Mouse (Mus musculus) kidney, postnatal 10 days (tissue): ENCODE results near the gene Rbm20.
A peak's percentile ranks its signal among the peaks of the same experiment; 100 is the strongest.

ENCODE experiments used
- DNase-seq: peaks from one replicate; pipeline ENCODE4 v3.0.0; 2021; ENCODE audit warnings: mixed read lengths

Gene Rbm20

DNA sequence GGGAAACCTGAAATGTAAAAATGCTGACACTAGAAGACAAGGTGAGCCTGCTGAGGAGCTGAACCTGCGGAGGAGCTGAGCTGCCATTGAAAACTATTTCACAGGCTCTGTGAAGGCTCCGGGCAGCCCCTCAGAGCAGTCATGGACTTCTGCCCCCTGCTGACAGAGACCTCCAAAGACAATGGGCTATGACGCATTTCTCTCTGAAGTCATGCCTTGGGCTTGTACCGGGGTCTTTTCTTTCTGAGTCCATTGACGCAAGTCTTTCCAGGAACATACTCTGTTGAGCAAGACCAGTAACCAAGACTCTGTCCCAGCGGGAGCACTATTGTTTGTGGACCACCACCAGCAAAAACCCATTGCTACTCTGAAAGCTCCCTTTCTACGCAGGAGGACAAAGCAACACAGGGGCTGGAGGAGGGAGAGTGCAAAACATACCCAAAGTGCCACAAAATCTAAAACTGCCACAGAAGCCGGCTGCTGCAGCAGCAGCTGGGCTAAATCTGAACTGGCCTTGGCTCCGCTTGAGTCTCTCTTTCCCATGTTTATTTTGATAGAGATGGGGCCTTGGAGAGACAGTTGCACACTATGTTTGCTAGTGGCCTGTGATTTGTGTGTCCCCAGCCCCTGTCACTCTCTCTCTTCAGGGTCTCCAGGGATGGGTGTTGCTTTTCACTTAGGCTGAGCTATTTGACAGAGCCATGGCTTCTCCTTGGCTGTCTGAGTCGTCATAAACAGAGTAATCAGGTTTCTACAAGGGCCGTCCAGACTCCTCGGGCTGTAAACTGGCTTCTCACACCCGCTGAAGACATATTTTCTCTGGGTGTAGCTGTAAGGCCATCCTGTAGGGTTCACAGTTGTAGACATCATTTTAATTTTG lies 144.4 kb downstream of the Rbm20 start:
- peak; percentile 37 for DNase-seq

DNA sequence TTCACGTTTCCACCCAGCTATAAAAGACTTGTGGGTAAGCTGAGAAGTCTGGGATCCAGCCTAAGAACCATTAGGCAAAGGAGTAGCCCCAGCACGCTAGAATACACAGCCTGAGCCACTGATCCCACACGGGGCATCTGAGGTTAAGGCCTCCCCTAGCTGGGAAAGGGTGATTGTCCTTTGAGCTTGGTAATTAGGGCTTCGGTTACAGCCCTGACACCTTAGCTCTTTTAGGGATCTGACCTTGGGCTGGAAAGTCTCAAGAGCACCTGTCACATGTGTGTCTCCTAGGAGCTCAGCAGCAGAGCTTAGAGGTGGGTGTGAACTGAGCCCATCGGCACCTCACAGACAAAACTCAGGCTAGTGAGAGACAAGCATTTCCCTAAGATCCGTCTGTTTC lies 146.7 kb downstream of the Rbm20 start:
- no peak for DNase-seq

DNA sequence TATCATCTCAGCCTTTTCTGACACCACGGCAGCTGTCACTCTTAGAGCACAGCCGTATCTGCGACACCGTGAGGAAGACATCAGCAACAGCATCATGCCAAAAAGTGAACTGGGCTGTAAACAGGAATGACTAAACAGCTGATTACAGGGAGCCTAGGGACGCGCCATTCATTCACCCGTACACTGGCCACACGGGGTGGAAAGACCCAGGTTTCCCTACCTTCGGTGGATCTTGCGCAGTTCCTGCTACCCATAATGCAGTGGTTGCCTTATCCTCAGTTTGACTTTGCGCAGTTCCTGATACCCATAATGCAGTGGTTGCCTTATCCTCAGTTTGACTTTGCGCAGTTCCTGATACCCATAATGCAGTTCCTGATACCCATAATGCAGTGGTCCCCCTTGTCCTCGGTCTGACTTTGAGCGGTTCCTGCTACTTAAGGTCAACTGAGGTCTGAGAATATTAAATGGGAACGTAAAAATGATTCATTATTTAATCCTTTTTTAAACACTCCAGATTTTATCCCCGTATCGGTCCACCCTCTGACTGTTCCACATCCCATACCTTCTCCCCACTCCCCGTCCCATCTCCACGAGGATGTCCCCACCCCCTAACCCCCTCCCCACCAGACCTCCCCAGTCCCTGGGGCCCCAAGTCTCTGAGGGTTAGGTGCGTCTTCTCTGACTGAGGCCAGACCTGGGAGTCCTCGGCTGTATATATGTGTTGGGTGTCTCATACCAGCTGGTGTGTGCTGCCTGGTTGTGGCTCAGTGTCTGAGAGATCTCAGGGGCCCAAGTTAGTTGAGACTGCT lies 148.0 kb downstream of the Rbm20 start:
- DNase-seq = no peak

DNA sequence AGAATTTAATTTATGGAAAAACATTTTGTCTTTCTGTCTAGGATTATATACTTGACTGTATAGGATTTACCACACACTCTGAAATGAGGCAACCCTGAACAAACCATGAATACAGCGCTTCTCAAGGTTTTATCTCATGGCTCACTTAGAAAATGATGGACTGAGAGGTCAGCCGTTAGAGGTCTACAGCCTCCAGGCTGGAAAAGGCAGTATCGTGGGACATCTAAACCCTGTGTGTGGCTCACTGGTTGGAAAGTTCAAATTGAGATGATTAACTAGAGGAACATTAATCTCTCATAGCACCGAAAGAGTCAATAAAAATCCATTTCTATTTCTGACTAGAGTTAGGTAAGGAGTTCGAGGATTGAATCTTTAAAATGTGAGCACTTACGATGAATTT lies 152.9 kb downstream of the Rbm20 start:
- DNase-seq = no peak

DNA sequence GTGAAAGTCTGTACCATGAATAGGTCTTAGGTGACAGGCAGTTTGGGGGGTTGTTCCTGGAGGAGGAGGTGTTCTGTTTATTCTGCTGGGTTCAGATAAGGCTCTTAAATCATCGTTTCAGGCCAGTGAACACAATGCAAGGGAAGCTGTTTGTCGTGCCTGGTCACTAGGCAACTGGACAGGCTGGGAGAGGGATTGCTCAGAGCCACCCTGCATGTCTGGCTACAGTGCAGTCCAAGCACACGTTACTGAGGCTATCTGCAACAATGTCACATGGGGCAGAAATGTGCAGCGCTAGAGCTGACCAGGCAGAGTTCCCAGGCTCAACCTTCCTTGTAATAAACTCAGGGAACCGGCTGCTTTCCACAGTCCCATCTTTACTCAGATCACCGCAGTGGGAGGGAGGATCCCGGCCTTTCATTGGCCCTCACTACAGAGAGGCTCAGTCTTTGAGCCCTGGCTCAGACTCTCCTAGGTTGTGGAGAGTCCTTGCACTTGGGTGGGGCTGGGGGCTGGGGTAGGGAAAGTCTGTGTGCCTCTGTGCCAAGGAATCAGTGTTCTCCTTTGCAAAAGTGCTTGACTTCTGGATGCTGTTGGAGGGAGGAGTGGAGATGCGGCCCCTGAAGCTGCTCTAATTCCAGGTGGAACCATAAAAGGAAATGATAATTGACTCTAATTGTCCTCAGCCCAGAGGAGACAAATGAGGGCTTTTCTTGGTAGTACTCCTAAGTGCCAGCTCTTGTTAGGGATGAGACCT lies 153.5 kb downstream of the Rbm20 start:
- DNase-seq = no peak

DNA sequence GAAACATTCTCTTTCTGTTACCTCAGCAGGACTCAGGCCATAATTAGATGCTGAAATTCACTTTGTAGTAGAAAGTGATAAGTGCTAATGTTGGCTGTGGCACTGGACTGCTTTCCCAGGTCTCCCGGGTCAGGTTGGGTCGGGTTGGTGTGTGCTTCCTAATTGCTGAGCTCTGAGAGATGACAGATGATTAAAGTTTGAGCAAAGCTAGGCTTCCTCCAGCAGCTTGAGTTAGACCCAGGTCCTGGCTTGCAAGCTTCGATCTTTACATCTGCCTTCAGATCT lies 154.0 kb downstream of the Rbm20 start:
- no peak for DNase-seq

DNA sequence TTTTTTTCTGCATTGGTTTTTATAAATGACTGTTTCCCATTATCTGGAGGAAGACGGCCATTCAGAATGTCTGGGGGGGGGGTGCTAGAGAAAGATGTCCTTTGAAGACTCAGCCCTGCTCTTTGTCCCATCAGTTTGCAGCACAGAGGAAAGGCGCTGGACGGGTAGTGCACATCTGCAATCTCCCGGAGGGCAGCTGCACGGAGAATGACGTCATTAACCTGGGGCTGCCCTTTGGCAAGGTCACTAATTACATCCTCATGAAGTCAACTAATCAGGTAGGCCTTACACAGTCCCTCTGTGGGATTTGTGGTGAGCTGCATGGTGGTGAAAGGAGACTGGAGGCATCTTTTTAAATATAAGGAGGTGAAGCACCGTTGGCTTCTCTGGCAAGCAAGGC lies 155.4 kb downstream of the Rbm20 start:
- no peak for DNase-seq

DNA sequence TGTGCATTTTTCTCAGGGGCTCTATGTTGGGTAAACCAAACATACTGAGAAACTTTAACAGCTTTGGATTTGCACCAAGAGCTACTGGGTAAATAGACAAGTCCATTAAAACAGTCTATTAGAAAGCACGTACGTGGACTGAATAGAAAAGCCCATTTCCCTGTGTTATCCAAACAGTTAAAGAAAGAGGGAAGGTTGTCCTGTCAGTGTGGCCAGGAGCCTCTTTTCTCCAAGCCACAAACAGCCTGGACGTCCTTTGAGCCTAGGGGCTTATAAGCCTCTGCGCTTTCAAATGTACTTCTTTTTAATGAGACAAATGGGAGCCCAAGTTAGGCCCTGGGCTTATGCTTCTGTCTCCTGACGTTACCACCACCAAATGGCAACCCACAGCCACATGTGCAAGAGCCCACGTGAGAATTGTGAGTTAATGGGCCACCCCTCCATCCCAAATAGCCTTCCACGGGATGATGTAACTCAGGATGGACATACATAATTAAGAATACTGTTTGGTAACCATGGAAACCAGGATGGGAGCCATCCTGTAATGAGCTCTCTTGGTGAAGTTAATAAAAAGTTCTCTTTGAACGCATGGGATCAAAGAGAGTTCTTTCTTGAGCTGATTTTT lies 156.8 kb downstream of the Rbm20 start:
- no peak for DNase-seq

DNA sequence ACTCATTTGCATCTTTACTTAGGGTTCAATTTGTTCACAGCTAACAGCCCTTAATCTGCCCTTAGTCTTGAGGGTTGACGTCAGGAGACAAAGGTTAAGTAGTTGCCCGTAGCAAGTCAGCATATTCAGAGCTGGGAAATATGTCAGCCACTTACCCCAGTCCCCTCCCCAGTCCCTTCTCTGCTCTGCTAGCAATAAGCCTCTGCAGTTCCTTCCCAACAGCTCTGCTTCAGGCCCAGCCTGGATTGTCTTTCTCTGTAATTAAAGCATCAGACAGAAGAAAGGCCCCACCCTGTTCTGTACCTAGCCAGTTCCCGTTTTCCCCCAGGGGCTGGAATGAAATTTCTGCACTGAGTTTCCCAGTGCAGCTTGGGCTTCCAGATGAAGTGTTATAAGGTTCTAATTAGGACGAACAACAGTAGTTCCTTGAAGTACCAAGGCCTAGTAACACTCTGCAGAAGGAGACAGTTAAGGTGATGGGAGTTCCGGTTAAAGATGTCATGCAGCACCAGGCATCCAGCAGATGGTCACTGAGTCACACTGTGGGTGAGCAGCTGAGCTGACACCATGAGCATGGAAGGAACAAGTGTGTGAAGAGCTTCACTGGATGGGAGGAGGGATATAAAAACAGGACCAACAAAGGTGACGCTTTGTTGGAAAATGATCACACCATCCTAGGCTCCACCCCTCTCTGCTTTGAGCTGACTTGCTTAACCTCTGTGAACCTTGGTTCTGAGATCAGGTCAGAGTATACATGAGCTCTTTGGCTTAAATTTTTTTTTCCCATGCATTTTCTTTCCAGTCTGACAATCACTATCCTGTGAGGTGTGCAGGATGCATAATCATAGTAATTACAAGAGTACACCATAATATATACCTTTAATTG lies 159.7 kb downstream of the Rbm20 start:
- no peak for DNase-seq

DNA sequence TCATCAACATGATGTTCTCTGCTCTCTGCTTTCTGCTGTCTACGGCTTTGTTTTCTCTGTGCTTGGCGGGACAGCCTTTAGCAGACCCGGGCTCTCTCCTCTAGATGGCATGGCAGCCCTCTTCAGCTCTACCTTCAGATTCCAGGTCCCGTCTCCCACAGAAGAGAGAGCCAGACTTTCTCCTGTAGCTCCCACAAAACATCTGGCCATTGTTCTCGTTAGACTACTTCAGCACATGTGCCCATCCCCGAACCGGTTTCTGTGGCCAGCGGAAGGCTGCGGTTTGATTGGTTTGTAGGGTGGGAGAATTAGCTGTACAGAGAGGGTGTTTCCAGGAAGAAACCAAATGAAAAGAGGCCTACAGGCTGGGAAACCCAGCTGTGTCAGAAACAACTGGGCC lies 161.7 kb downstream of the Rbm20 start:
- DNase-seq = peak; percentile 32

DNA sequence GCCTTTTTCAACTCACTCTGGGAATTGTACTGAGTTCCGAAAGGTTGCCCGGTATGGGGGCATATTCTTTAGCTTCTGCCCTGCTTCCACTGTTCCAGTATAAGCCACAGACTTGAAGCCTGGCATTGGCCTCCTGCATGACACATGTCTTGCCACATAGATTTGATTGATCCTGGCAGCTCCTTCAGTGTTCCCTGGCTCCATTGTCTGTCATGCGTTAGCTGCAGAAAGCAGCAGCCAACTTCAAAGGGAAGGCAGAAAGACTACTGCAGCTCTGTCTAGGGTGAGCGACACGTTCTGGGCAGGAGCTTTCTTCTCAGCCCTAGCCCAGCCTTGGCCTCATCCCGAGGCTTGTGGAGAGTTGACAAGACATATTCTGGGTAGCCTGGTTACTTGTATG lies 162.7 kb downstream of the Rbm20 start:
- no peak for DNase-seq

DNA sequence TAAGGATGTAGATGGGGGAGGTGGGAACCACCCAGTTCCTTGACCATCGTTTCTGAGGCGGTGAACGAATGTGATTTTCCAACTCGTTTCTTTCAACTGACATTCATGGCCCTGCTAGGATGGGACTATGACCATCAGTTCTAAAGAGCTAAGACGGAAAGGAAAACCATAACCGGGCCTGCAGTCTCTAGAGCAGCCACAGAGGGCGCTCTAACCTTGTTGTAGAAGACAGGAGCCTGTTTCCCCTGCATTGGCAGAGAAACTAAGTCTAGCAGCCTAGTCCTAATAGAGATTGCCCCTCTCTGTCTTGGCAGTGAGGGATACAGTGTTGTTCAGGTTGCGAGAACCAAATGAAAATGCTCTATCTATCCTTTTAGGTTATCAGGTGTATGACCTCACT lies 164.8 kb downstream of the Rbm20 start:
- peak; percentile 56 for DNase-seq

DNA sequence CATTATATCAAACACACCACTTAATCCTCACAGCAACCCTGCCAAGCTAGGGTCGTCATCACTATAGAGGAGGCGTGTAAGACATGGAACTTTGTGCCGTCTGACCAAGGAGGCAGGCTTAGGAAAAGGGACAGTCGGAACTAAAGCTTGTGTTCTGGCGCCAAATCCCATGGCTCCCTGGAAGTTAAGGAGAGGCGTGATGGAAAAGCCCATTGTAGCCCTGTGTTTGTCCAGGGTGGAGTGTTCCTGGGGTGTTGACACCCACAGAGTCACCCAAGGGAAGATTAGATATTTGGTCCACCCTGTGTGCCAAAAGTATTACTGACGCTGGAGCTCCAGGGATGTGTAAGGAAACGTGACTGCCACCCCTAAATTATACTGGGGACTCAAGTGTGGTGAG lies 166.9 kb downstream of the Rbm20 start:
- DNase-seq = no peak

DNA sequence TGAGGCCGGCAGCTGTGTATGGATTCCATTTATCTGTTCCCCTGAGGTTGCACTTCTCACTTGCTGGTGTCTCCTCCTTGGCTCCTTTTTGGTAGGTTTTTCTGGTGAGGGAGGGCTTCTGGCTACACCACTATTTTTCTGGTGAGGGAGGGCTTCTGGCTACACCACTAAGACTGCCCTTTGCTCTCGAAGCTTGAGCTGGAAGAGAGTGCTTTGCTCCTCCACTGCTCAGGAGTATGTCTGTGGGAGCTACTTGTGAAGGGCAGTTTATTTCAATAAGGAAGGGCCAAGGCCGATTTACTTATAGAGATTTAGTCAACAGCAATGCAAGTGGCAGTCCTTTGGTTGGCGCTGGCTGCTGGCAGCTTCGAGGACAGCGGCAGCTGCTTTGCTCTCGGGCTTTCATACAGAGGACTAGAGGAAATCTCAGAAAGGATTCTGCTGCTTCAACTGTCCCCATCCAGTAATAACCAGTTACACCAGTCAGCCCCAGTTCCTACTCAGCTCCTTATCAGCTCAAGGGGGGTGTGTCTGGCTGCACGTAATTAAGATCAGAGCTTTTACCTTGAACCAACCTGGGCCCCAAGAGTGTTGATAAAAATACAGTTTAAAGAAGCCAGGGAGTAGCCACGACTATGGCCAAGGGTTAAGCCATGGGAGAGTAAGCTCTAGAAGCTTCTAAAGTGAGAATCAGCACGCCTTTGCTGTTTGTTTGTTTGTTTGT lies 171.3 kb downstream of the Rbm20 start:
- no peak for DNase-seq

DNA sequence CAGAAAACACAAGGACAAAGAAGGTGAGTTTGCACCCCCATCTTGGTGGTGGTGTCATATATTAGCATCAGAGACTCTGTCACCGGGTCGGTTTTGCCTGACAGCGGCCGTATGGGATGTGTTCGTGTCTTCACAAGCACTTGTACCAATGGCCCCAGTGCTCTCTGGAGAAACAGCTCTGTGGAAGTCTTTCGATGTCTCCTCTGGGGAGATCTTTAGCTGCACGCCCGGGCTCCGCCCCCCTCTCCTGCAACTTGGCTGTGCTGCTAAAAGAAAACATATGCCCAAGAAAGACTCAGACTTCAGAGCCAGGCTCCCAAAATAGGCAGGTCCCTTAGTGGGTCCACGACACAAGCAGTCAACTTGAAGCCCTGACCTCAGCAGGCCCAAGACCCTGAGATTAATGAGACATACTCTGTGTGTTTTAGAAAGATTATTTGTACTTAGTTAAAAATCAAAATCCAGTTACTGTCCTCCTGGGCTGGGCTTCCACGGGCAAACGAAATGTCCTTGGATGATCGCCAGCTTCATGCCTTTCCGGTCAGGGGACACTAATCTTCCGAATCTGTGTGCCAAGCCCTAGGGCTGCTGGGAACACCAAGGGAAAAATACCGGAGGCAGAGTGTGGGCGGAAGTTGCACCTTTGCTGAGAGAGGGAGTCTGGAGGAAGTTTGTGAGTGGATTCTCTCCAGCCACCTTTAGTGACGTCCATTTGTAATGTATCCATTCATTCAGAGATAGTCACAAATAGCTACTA lies 173.2 kb downstream of the Rbm20 start:
- peak; percentile 84 for DNase-seq

DNA sequence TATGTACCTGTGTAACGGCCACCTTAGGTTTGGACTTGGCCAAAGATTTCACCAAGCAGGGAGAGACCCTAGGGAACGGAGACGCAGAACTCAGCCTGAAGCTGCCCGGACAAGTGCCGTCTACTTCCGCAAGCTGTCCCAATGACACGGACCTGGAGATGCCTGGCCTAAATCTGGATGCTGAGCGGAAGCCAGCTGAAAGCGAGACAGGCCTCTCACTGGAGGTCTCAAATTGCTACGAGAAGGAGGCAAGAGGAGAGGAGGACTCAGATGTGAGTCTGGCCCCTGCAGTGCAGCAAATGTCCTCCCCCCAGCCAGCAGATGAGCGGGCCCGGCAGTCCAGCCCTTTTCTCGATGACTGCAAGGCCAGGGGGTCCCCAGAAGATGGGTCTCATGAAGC lies 174.2 kb downstream of the Rbm20 start:
- no peak for DNase-seq

DNA sequence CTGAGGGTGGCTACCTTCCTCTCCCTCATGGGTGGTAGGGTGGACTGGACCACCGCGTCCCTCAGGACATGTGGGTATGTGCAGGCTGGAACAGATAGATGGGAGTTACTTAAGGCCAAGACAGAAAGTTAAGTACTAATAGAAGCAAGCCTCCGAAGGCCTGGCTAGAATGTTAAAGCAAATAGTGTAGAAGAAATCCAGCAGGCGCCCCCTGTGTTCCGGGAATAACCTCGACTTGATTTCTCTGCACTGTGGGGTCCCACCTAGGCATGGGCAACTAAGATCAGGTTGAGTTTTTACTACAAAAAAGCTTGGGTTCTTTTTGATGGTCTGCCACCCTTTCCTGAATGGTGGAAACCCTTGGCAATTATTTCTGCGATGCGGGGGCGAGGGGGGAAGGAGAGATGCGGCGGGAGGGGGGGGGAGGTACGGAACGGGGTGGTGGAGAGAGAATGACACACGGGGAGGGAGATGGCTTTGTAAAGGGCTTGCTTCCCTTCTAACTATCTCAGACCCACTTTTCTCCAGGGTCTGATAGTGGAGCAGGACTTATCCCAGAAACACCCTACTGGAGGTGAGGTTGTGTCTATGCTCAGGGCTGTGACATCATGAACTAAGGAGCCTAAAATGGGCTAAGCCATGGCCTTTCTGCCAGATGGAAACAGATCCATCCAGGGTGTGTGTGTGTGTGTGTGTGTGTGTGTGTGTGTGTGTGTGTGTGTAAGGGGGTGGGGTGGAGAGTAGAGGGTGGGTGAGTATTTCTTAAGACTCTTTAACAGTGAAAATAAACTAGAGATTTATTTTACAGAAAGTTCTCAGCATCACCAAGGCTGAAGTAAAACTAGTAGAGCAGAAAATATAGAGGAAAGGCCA lies 175.0 kb downstream of the Rbm20 start:
- no peak for DNase-seq

DNA sequence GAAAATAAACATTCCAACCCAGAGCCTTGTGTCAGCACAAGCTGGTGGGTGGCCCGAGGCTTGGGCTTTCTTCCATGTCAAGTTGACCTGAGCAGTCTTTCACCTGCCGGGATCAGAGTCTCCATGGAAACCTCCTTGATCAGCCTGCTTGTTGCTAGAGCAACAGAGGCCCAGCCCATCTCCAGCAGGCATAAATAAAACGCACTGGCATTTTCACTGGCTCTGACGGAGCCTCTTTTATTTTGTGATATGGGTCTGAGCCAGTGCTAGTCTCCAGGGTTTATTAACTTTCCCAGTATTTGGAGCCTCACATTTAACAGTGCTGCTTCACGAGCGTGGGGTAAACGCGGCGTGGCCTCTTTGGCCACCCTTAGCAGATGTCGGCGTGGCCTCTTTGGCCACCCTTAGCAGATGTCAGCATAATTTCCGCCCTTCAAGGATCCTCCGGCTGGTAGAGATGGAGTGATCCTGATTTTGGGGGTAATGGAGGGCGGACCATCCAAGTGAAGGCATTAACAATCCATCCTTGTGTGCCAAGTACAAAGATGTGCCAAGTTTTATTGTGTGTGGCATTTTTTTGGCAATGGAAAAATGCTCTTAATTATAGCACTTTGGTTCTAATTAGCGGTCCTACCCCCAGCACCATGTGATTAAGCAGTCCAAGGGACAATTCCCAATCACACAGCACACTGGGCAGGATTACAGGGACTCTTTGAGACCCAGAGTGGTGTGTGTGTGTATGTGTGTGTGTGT lies 175.8 kb downstream of the Rbm20 start:
- peak; percentile 76 for DNase-seq

DNA sequence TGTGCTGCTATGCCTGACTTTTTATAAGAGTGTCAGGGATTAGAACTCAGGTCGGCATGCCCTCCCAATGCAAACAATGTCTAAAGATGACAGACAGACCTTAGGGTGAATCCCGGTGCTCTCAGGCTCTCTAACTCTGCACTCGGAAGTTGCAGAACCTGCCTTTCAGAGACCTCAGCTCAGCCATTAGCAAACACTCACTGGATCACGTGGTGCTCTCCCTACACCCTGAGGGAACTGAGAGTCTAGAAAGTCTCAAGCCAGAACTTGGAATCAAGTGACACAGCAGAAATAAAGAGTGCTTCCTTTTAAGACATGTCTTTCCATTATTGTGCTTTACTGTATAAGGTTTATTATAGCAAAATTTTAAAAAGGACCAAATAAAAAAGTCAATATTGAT lies 177.9 kb downstream of the Rbm20 start:
- no peak for DNase-seq
